Mouse (Mus musculus): ENCODE results near the gene Asic1.
A peak's percentile ranks its signal among the peaks of the same experiment; 100 is the strongest.

Gene Asic1

DNA sequence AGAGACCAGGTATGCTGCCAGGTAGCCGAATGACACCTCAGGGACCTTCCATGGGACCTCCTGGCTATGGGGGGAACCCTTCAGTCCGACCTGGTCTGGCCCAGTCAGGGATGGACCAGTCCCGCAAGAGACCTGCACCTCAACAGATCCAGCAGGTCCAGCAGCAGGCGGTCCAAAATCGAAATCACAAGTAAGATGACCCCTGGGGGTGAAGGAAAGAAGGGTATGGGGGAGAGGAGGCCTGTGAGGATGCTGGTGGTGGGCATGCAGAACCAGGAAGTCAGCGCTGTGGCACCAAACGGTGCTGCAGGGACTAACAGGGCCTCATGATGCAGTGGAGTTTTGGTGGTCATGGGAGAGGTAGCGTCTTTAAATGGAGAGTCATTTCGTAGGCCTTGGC is 32.9 kb downstream of the Asic1 start:
- DNase-seq: no peak

DNA sequence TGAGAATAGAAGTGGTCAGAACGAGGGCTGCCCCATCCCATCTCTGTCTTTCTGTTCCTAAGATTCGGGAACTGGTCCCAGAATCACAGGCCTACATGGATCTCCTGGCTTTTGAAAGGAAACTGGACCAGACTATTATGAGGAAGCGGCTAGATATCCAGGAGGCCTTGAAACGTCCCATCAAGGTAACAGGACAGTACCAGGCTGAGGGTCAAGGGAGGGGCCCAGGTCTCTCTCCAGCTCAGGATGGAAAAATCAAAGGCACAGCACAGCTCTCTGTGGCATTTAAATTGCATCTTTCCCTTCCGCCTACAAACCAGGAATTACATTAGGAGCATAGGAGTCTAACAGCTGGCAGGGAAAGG is 33.5 kb downstream of the Asic1 start:
- DNase-seq: no peak

DNA sequence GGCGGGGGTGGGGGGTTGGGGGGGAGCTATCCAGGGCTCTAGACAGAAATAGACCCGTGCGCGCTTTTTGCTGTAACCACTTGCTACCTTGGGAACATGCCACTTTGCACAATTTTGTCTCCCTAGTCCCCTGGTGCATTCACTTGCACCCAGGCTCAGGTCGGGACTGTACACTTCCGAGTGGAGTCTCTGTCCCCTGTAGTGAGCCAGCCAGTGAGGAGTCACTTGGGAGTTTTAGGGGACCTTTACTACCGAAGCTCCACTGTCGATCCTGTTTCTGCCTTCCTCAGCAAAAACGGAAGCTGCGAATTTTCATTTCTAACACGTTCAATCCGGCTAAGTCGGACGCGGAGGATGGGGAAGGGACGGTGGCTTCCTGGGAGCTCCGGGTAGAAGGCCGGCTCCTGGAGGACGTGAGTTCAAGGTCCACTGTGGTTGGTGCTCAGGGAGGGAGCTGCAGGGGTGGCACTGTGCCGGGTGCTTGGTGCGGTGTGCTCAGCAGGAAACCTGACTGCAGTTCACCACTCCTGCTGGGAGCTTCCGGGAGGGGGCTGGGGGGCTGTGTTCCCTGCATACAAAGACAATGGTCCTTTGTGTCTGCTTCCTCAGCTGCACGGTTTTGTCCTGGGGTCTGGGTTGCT is 34.0 kb downstream of the Asic1 start:
- no peak for DNase-seq

DNA sequence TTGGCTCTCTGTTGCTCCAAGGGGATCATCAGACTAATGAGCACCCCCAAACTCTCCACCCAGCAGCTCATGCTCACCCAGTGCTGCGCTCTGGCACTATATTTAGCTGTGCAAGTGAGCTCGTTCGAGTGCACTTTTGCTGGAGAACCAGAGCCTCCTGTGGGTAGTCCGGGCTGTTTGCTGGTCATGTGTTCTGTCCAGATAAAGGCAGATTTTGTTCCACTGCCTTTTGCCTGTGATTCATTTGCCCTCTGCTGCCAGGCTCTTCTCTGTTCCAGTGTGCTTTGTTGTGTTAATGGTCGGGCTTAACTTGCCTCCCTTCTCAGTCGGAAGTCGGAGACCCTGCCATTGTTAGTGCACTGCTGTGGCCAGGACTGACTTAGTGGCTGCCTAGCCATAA is 34.7 kb downstream of the Asic1 start:
- no peak for DNase-seq

DNA sequence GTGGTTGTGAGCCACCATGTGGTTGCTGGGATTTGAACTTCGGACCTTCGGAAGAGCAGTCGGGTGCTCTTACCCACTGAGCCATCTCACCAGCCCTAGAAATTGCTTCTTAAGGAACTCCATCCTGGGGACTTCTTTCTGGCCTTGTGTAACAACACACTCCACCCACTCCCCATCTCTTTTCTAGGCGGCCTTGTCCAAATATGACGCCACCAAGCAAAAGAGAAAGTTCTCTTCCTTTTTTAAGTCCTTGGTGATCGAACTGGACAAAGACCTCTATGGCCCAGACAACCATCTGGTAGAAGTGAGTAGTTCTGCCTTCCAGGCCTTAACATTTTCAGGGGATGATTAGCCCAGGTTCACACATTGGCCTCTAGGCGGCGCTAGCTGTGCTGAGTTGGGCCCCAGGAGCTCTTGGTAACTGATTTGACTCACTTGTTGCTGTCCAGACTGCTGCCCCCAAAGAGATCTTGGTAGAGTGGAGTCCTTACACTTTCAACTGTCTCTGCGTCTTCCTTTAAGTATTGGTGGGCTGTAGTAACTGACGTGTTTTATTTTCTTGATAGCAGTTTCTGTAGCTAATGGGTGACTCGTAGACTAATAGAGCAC is 35.4 kb downstream of the Asic1 start, which contains the start of gene Gm17349:
Gene Gm17349 (minus strand): TSS at position 51 of the 609 bp plus-strand sequence.
- DNase-seq: peak; percentile 47

DNA sequence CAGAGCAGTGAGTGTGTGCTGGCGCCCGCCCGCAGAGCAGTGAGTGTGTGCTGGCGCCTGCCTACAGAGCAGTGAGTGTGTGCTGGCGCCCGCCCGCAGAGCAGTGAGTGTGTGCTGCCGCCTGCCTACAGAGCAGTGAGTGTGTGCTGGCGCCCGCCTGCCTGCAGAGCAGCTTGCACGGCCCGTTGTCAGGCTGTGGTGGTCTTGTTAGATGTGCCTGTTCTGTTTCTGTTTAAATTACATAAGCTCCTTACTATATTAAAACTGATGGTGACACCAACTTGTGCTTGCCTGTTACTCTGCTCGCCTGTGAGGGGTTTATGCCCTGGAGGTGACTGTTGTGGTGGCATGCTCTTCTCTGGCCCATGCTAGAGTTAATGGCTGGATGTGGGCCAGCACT is 38.0 kb downstream of the Asic1 start:
- DNase-seq: no peak

DNA sequence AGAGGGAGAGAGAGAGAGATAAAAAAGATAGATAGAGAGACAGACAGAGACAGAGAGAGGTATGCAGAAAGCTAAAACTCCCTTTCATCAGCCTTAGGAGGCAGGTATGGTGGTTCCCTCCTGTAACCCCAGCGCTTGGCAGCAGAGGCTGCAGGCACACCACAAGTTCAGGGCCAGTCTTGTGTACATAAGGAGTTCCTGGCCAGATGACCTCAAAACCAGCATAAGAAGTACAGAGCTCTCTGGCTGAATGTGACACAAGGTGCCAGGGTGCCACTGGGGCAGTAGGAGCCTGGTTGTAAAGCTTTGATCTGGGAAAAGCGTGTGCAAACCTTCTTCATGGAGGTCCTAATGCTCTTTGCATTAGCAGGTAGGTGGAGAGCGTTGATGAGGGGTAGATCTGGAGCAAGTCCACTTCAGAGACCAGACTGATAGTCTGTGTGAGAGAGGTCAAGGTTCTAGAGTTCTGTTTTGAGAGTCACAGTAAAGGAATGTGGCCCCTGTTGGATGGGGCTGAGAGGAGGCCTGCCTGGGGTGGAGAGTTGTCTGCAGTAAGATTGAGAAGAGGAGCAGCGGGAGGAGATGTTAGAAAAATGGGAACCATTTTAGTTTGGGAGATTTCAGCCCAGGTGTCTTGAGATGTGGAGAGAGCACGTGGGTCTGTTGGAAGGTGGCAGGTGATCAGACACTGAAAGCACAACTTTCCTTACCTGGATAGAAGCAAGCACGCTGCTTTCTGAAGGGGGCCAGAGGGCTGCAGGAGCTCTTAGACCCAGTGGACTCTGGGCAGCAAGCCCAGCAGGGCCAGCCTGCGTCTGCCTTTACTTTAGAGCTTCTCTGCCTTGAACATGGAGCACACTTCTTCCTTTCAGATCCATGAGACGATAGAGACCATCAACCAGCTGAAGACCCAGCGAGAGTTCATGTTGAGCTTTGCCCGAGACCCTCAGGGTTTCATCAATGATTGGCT is 40.3 kb downstream of the Asic1 start:
- no peak for DNase-seq

DNA sequence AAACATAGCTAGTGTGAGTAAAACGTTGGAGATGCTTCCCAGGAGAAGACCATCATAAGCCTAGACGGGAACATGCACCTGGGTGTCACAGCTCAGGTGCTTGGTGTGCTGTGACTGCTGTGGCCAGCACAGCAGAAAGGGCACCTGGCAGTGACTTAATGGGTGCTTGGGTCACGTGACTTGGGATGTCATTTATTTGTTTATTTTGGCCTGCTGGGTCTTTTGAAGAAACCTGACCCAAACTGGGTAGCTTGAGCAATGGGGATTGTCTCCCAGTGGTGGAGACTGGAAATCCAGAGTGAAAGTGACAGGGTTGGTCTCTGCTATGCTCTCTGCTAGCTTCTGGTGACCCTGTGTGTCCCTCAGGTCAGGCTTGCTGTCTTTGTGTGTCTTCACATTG is 41.3 kb downstream of the Asic1 start:
- DNase-seq: no peak

DNA sequence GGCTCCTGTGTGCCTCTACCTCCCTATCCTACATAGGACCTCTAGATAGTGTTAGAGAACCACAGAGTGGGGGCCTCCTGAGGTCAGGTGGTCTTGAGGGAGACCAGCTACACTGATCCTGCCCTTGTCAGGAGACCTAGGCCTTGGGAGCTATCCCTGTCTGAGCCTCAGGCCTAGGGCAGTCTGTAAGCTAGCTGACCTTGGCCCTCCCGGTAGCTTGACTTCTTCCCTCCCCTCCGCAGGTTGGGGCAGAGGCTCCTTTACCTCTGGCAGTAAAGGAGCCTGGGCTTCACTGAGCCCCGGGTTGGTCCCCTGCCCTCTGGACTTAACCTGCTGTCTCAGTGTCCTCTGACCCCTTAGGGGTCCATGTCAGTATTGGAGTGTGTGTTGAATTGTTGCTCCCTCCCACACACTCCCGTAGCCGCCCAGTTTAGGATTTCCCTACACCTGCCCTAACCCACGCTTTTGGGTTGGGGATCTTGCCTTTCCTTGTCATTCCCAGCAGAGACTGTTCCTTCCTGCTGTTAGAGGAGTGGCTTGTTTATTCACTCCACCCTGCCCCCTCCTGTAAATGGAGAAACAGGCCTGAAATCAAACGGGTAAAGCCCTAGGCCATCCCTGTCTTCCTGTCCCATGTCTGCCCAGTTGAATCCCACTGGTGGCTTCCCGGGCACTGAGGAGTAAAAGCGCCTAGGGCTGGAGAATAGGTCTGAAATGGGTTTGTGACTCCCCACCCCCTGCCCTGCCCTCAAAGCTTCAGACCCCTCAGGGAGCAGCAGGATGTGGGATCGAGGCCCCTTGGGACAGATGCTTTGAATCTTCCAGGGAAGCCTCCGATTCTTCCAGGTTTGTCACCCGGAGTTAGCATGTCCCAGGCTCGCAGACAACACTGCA is 42.7 kb downstream of the Asic1 start:
- no peak for DNase-seq

DNA sequence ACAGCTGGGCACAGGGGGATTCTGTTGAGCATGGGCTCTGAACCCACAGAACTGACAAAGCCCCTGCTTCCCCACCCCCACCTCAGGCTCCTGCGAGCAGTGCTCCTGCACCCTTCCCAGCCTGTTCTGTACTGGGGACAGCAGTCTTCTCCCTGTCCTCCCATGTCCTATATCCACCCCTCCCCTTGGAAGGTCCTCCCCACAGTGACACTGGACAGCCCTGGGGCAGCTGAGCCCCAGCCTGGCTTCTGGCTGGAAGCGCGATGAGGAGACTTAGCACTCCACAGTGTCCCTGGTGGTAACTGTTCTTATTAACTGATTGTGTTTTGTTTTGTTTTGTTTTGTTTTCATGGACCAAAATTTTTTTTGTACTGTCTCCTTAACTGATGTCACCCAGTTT is 43.4 kb downstream of the Asic1 start:
- no peak for DNase-seq

DNA sequence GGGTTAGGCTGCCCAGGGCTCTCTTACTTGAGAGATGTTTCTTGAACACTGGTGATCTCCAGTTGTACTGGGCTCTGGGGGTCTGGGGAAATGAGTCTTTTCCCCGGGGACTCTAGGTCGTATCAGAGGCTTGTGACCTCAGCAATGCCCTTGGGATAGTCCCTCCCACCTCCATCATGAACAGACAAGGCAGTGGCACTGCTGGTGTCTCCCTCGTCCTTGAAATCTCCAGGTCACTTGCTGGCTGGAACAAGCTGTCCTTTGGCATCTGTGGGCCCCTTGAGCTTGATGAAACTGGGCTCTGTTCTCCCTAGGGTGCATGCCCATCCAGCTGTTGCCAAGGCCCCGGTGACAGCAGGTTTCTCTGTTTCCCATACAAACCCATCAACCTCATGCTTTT is 44.0 kb downstream of the Asic1 start:
- no peak for DNase-seq

DNA sequence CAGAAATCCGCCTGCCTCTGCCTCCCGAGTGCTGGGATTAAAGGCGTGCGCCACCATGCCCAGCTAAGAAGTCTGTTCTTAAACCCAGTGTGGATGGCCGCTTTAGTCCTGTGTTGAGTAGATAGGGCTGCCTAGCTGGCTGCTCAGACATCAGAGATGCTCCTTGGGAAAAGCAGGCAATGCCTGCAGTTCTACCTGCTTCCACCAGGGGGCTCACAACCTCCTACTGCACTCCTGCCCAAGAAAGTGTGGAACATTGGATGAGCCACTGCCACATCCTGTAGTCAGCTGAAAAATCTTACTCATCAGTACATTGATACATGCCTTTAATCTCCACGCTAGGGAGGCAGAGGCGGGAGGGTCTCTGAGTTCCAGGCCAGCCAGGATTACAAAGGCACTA is 44.7 kb downstream of the Asic1 start:
- peak; percentile 74 for DNase-seq

DNA sequence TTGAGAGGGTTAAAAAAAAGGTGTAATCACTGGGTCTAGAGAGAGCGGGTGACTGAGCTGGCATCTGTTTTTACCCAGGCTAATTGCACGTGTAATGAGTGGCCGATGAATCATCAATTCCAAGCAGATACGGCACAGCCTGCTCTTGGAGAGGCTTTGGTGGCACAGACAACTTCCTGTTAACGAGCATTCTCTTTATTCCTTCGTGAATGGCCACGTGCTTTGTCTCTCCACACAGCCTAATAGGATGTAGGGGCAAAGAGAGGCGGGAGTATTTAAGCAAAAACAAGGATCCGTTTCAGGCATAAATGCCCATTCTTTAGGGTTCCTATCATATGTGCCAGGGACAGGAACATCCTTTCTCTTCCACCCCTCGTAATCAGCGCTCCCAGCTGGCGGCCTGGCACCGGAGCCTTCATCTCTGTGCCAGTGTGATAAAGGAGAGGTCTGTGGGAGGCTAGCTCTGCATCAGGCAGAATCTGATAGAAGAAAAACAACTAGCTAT is 45.2 kb downstream of the Asic1 start:
- DNase-seq: no peak

DNA sequence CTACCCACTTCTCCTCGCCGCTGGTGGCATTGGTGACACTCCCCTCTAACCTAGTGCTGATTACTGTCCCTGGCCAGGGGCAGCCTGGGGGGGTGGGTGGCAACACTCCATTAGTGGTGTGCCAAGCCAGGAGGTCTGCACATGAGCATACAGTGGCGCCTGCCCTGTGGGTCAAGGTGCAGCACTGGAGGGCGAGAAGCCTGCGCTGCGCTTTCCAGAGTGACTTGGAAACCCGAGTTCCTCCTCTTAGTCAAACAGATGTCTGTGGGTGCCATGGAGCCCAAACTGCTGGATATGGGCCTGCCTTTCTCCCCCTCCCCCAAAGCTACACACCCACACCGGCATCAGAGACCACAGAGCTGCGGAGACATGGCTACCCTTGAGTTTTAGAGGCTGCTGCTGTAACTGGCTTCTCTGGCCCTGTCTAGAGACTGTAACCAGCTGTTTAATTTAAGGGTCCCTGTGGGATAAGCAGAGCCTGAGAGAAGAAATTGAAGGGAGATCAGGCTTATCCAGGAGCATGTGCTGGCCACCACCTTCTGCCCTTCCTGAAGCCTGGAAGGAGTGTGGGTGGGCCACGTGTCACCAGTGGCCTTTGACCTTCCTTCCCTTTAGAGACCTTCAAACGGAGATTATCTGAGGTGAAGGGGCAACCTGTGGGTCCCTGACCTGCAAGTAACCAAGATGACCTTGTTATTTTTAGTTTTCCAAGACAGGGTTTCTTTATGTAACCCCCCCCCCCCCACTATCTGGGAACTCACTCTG is 46.0 kb downstream of the Asic1 start:
- no peak for DNase-seq

DNA sequence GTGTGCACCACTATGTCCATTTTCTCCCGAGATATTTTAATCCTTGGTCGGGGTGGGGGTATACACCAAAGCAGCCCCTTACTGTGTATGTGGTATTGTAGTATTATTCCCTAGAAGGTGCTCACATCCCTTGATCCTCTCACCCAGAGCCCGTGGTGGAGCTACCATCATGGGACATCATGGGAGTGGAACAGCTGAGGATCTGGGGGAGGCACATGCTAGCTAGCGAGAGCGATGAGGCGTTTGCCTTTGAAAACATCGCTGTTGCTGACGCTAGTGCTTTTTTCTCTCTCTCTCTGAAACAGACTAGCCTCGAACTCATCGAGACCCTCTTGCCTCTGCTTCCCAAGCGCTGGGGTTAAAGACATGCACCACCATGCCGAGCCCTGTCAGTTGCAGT is 46.6 kb downstream of the Asic1 start:
- DNase-seq: no peak

DNA sequence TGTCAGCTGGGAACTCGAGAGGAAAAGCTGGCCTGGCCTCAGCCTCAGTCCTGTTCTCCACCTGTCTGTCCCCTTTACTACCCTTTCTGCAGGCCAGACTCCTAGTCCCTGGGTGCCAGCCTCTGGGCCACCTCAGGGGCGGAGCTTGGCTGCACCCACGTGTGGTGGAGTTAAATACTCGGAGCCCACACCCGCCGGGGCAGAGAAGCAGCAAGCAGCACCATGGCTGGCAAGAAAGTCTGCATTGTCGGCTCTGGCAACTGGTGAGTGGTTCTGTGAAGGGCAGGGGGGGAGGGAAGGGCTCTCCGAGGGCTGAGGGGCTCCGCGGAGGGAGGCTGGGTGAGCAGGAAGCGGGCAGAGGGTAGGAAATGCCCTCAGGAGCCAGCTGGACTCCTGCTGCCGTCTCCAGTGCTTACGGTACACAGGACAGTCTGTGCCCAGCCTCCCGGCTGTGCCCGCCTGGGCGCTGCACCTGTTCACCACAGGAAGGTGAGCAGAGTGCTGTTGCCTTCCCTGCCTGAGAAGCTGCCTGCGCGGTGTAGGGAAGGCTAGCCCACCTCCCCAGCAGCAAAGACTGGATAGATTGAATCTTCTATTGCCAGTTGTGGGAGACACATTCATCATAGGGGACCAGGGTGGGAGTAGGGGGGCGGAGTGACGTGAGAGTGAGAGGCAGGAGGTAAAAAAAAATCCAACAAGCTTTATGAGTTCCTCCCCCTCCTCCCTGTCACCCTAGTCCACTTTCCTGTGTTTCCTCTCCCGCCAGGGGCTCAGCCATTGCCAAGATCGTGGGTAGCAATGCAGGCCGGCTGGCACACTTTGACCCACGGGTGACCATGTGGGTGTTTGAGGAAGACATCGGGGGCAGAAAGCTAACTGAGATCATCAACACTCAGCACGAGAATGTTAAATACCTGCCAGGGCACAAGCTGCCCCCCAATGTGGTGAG is 47.5 kb downstream of the Asic1 start, which contains the start of gene Gpd1:
Gene Gpd1 (plus strand): TSS at position 130 of the 949 bp plus-strand sequence.
- peak; percentile 23 for DNase-seq

DNA sequence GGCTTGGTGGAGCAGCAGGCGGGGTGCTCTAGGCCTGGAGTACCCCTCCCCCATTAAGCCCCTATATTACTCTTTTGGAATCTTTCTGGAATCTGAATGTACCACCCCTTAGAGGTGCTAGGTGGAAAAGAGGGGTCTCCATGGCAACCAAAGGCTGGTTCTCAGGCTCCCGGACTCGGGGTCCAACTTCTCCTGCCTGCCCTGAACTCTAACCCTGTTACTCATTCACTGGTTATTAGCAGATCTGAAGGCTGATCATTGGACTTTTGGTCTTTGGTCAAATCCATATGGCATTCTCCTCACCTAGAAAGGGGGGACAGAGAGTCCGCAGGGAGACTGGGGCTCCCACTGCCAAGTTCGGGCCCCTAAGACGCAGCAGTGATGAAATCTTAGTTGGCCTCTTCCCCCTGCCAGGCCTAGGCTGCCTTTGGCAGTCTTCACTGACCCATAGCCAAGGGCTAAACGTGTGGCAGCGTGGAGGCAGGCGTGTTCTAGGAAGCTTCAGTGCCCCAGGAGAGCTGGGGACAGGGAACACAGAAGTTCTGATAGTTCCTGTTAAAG is 48.4 kb downstream of the Asic1 start:
- no peak for DNase-seq

DNA sequence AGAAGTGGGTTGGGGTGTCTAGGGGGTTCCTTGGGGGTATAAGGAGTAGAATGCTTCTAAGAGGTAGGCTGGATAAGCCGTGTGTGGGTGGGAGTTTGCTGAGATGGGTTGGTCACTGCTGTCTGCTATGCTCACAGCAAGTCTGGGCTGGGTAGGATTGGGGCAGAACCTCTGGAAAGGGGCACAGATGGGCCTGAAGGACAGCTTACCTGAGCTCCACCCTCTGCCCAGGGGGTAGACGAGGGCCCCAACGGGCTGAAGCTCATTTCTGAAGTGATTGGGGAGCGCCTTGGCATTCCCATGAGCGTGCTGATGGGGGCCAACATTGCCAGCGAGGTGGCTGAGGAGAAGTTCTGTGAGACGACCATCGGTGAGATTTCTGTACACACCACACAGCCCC is 49.7 kb downstream of the Asic1 start:
- DNase-seq: no peak

DNA sequence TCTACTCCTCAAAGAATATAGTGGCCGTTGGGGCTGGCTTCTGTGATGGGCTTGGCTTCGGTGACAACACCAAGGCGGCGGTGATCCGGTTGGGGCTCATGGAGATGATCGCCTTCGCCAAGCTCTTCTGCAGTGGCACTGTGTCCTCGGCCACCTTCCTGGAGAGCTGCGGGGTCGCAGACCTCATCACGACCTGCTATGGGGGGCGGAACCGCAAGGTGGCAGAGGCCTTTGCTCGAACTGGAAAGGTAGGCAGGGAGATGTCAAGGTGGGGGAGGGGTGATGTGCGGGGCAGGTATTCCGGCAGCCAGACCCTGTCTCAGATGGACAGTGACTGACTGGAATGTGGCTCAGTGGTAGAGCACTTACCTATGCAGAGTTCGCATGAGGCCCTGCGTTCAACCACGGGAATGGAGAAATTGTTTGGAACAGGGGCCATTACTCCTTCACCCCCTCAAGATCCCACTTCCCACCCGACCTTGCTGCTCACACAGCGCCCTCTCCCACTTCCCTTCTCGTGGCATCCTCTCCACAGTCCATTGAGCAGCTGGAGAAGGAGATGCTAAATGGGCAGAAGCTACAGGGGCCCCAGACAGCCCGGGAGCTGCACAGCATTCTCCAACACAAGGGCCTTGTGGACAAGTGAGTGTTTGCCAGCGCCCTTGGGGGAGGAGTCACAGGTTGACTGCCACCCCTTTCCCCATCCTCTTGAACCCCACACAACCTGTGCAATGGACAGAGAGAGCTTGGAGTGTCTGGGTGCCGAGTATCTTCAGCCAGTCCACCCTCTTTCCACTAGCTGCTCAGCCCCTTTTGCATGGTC is 52.0 kb downstream of the Asic1 start:
- no peak for DNase-seq

All from thymus, postnatal 14 days (tissue).